Mouse (Mus musculus) stomach, postnatal 0 days (tissue): ENCODE data around the gene Capn5.

Source experiments
- CTCF ChIP-seq: IDR thresholded peaks from 2 replicates; pipeline ENCODE4 v1.5.1; 2016; ENCODE audit warnings: antibody characterized with exemption, low read depth, mild to moderate bottlenecking, moderate library complexity
- EP300 ChIP-seq: optimal IDR thresholded peaks from 2 replicates; pipeline ENCODE3; 2016; ENCODE audit warnings: antibody characterized with exemption

DNA sequence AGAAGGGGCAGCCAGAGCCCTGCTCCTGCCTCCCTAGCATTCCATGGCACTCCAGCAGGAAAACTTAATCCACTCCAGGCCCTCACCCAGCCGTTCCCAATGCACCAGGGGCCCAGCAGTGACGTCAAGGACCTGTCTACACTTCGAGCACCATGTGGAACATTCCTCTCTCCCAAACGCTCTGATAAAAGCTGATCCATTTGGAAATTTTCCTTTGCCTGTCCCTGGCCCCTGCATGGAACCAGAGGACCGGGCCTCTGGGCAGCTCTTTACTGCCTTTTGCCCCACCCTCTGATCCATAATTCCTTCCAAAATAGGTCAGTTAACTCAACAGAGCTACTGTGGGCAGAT is 74.2 kb downstream of the Capn5 start:
- TF ChIP-seq CTCF (no peak), EP300 (no peak)
